Mouse (Mus musculus): ENCODE data around the gene Tmc8. TPM values are rescaled to one million over a fixed set of nuclear protein-coding genes. Genes with fewer than 3 reads are reported as not detected.

The Tmc8 gene
- polyA plus RNA-seq, 1 experiment from 2014 or later = 3.6 TPM

DNA sequence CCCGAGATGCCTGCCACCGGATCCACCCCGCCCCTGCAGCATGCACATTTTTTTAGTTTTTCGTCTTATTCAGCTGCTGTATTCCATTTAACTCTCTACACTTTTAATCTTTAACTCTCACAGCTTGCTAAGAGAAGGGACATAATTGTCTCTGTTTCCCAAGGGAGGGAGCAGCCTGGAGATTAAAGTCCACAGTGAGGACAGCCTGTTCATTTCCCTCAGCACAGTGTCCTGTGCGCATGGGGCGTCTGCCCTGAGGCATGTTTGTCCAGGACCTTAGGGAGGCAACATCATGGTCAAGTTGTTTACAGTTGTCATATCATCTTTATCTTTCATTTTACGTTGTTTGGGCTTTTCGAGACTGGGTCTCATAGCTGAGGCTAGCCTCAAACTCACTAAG lies 52.2 kb downstream of the Tmc8 start:
- no peak for TF ChIP-seq CTCF (IDR thresholded peaks at IDR 0.05; ENCODE audit: low read depth)
- H3K27ac ChIP-seq = peak overlapping the region; percentile 60; the same call in 1 of the 2 replicates
- no peaks in the 10 kb centered on the region for H3K36me3 ChIP-seq (ENCODE audit: insufficient read depth, low read length)
- peaks cover 4% of the 10 kb centered on the region; the same call in 1 of the 2 replicates for H3K4me1 ChIP-seq (replicated peaks; ENCODE audit: insufficient read depth, low read length)
- no peak overlapping the region for H3K9ac ChIP-seq (ENCODE audit: low read depth, low read length)
- H3K4me2 ChIP-seq (ENCODE audit: low read length) = no peak overlapping the region
- H3K27me3 ChIP-seq (ENCODE audit: insufficient read depth, low read length) = no peaks in the 10 kb centered on the region
- DNase-seq (ENCODE audit: low spot score) (no peak), ATAC-seq (replicated peaks; ENCODE audit: low FRiP score, low read depth) (no peak; the same call in 1 of the 2 replicates)
- 85% methylated on average over 8 of the region's 8 CpGs for WGBS
- H3K9me3 ChIP-seq (replicated peaks; ENCODE audit: low read length) = no peaks in the 10 kb centered on the region
- H3K4me3 ChIP-seq (replicated peaks; ENCODE audit: low read depth, low read length) = no peak overlapping the region

DNA sequence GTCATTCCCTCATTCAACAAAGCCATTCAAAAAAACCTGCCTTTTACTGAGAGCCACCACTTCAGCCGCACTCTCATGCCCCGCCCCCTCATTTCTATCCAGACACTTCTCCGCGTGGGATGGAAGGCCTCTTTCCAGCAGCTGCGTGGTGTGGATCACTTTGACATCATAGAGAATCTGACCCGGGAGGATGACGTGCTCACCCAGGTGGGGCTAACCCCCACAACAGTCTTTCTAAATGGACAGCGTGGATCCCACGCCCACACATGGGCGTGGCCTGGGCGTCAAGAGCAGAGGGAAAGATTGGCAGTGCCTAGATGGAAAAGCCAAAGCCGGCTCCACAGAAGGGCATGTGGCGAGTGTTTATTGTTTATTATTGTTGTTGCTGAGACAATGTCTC lies 54.4 kb downstream of the Tmc8 start:
- ATAC-seq (replicated peaks; ENCODE audit: low FRiP score, low read depth) (no peak; the same call in 1 of the 2 replicates), DNase-seq (ENCODE audit: low spot score) (peak; percentile 46)
- H3K27ac ChIP-seq = no peak overlapping the region
- H3K27me3 ChIP-seq (ENCODE audit: insufficient read depth, low read length) = no peaks in the 10 kb centered on the region
- WGBS = 24% methylated on average over 13 of the region's 13 CpGs
- TF ChIP-seq CTCF (IDR thresholded peaks at IDR 0.05; ENCODE audit: low read depth) = no peak
- H3K36me3 ChIP-seq (ENCODE audit: insufficient read depth, low read length) = no peaks in the 10 kb centered on the region
- peak overlapping the region; percentile 30 for H3K4me2 ChIP-seq (ENCODE audit: low read length)
- 0 out of 2 replicates have a peak, but pooled peaks cover 4% of the 10 kb centered on the region for H3K4me1 ChIP-seq (replicated peaks; ENCODE audit: insufficient read depth, low read length)
- H3K9ac ChIP-seq (ENCODE audit: low read depth, low read length) = no peak overlapping the region
- no peak overlapping the region for H3K4me3 ChIP-seq (replicated peaks; ENCODE audit: low read depth, low read length)
- no peaks in the 10 kb centered on the region for H3K9me3 ChIP-seq (replicated peaks; ENCODE audit: low read length)

DNA sequence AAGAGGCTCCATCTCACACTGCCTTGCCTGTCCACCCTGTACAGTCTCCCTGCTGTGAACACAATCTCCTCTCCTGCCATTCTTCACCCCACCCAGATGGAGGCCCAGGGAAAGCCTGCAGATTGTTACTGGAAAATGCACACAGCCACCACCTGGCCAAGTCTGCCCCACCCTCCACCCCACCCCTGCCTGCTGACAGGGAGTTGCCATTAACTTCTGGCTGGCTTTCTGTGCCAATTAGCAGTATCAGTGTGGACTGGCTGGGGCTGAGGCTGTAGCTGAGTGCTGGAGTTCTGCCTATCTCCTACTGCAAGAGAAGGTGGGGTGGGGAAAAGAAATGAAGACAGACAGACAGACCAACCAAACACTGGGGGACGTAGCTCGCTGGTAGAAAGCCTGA lies 56.7 kb downstream of the Tmc8 start:
- H3K4me1 ChIP-seq (replicated peaks; ENCODE audit: insufficient read depth, low read length) = no peaks in the 10 kb centered on the region
- no peak overlapping the region for H3K4me2 ChIP-seq (ENCODE audit: low read length)
- WGBS = 53% methylated on average over 2 of the region's 2 CpGs
- ATAC-seq (replicated peaks; ENCODE audit: low FRiP score, low read depth) (no peak), DNase-seq (ENCODE audit: low spot score) (no peak)
- H3K9ac ChIP-seq (ENCODE audit: low read depth, low read length) = no peak overlapping the region
- H3K36me3 ChIP-seq (ENCODE audit: insufficient read depth, low read length) = no peaks in the 10 kb centered on the region
- H3K9me3 ChIP-seq (replicated peaks; ENCODE audit: low read length) = no peaks in the 10 kb centered on the region
- no peak for TF ChIP-seq CTCF (IDR thresholded peaks at IDR 0.05; ENCODE audit: low read depth)
- no peaks in the 10 kb centered on the region for H3K27me3 ChIP-seq (ENCODE audit: insufficient read depth, low read length)
- no peak overlapping the region for H3K27ac ChIP-seq
- no peak overlapping the region for H3K4me3 ChIP-seq (replicated peaks; ENCODE audit: low read depth, low read length)

DNA sequence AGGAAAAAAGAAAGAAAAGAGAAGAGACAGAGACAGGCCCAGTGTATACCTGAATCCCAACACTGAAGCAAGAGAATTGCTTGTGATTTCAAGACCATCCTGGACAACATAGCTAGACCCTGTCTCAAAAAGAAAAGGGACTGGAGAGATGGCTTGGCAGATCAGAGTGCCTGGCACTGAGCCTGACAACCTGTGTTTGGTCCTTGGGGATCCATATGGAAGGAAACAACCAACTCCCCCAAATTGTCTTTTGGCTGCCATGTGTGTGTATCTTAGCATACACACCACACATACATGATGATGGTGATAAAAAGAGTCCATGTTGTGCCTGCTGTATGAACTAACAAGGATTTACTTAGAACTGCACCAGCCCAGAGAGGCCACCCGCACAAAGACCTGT lies 57.1 kb downstream of the Tmc8 start:
- Histone ChIP-seq H3K4me1 (replicated peaks; ENCODE audit: insufficient read depth, low read length) (no peaks in the 10 kb centered on the region), H3K4me2 (ENCODE audit: low read length) (no peak overlapping the region), H3K27ac (no peak overlapping the region), H3K36me3 (ENCODE audit: insufficient read depth, low read length) (no peaks in the 10 kb centered on the region), H3K9me3 (replicated peaks; ENCODE audit: low read length) (no peaks in the 10 kb centered on the region), H3K9ac (ENCODE audit: low read depth, low read length) (no peak overlapping the region), H3K27me3 (ENCODE audit: insufficient read depth, low read length) (no peaks in the 10 kb centered on the region), H3K4me3 (replicated peaks; ENCODE audit: low read depth, low read length) (no peak overlapping the region)
- WGBS = 90% methylated on average over 1 of the region's 1 CpGs
- DNase-seq (ENCODE audit: low spot score) (no peak), ATAC-seq (replicated peaks; ENCODE audit: low FRiP score, low read depth) (no peak)
- no peak for TF ChIP-seq CTCF (IDR thresholded peaks at IDR 0.05; ENCODE audit: low read depth)

DNA sequence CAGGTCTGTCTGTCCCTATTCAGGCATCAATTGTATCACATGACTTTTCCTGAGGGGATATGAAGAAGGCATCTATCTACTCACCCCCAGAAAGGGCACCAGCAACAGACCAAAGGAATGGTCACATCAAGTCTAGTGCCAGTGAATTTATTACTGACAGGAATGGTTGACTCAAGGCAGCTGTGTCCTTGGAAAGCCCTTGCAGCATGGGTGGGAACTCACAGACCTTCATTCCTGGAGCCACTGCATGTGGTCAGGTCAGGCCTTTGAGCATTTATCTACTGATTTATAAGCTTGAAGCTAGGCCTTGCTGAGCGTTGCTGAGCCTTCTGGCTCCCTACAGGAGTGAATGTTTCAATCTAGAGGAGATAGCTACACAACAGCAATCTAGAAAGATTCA lies 59.0 kb downstream of the Tmc8 start:
- DNase-seq (ENCODE audit: low spot score) (no peak), ATAC-seq (replicated peaks; ENCODE audit: low FRiP score, low read depth) (no peak)
- no peak overlapping the region for H3K4me2 ChIP-seq (ENCODE audit: low read length)
- no peaks in the 10 kb centered on the region for H3K9me3 ChIP-seq (replicated peaks; ENCODE audit: low read length)
- no peaks in the 10 kb centered on the region for H3K4me1 ChIP-seq (replicated peaks; ENCODE audit: insufficient read depth, low read length)
- H3K36me3 ChIP-seq (ENCODE audit: insufficient read depth, low read length) = no peaks in the 10 kb centered on the region
- no peak overlapping the region for H3K27ac ChIP-seq
- no peaks in the 10 kb centered on the region for H3K27me3 ChIP-seq (ENCODE audit: insufficient read depth, low read length)
- TF ChIP-seq CTCF (IDR thresholded peaks at IDR 0.05; ENCODE audit: low read depth) = no peak
- H3K4me3 ChIP-seq (replicated peaks; ENCODE audit: low read depth, low read length) = no peak overlapping the region
- no peak overlapping the region for H3K9ac ChIP-seq (ENCODE audit: low read depth, low read length)
- 23% methylated on average over 1 of the region's 1 CpGs for WGBS

Other genes starting within 250 kb of the Tmc8 start
- gene Tnrc6c, start 127.8 kb upstream of the Tmc8 start, polyA plus RNA-seq (2015; fragmentation: Nextera tagmentation; extraction: Ambion mirVana) = 8.7 and 8.8 TPM in 2 replicates
- 38.8 and 39.2 TPM in 2 replicates for gene Tmc6, start 122 bp downstream of the Tmc8 start, polyA plus RNA-seq (2015; fragmentation: Nextera tagmentation; extraction: Ambion mirVana)
- gene 6030468B19Rik, start 15.6 kb downstream of the Tmc8 start, polyA plus RNA-seq (2015; fragmentation: Nextera tagmentation; extraction: Ambion mirVana) = not detected in 2 replicates
- gene Gm20708, start 27.6 kb downstream of the Tmc8 start, polyA plus RNA-seq (2015; fragmentation: Nextera tagmentation; extraction: Ambion mirVana) = 0.19 and 0.21 TPM in 2 replicates
- 107 and 115 TPM in 2 replicates for gene Syngr2, start 27.6 kb downstream of the Tmc8 start, polyA plus RNA-seq (2015; fragmentation: Nextera tagmentation; extraction: Ambion mirVana)
- 4.5 and 5.4 TPM in 2 replicates for gene Afmid, start 43.8 kb downstream of the Tmc8 start, polyA plus RNA-seq (2015; fragmentation: Nextera tagmentation; extraction: Ambion mirVana)
- 51.6 and 64.0 TPM in 2 replicates for gene Tk1, start 44.0 kb downstream of the Tmc8 start, polyA plus RNA-seq (2015; fragmentation: Nextera tagmentation; extraction: Ambion mirVana)
- 145 and 155 TPM in 2 replicates for gene Birc5, start 67.2 kb downstream of the Tmc8 start, polyA plus RNA-seq (2015; fragmentation: Nextera tagmentation; extraction: Ambion mirVana)
- not detected in 2 replicates for gene Tmem235, start 78.7 kb downstream of the Tmc8 start, polyA plus RNA-seq (2015; fragmentation: Nextera tagmentation; extraction: Ambion mirVana)
- gene Tha1, start 91.4 kb downstream of the Tmc8 start, polyA plus RNA-seq (2015; fragmentation: Nextera tagmentation; extraction: Ambion mirVana) = 6.4 and 7.1 TPM in 2 replicates
- 11.7 and 14.4 TPM in 2 replicates for gene Socs3, start 188.0 kb downstream of the Tmc8 start, polyA plus RNA-seq (2015; fragmentation: Nextera tagmentation; extraction: Ambion mirVana)
- gene Pgs1, start 204.2 kb downstream of the Tmc8 start, polyA plus RNA-seq (2015; fragmentation: Nextera tagmentation; extraction: Ambion mirVana) = 29.6 and 32.0 TPM in 2 replicates